In genomic region chr13:44024612-44025011, GRCm38 (mm10) we compare ENCODE assay signal across 19 mouse cellular contexts.
DNase-seq lines count a peak whose midpoint lies in the region; ATAC-seq lines count a peak whose summit lies in the region.
"Had no signal": no experiment of that assay in that cellular context is flagged by ENCODE, and none has a peak within 500 bp of the region (broad histone marks: within the 10 kb centered on the region; RNA-seq: fewer than 3 reads in every experiment).

No protein-coding gene starts in this region.

- H3K9ac ChIP-seq in heart, embryonic 11.5 days (ENCODE audit: low read depth, low read length): no peak overlapping the region
- no peak overlapping the region for H3K9ac ChIP-seq in kidney, embryonic 16.5 days (replicated peaks; ENCODE audit: low read length)
- H3K9ac ChIP-seq: limb, embryonic 12.5 days had no signal

- H3K36me3 ChIP-seq in heart, embryonic 10.5 days: no peaks in the 10 kb centered on the region
- H3K36me3 ChIP-seq in heart, embryonic 11.5 days (ENCODE audit: control insufficient read depth, insufficient read depth, low read length): no peaks in the 10 kb centered on the region
- no peaks in the 10 kb centered on the region for H3K36me3 ChIP-seq in kidney, embryonic 16.5 days (ENCODE audit: insufficient read depth, low read length)
- H3K36me3 ChIP-seq: embryonic facial prominence, embryonic 10.5 days; limb, embryonic 12.5 days had no signal

- ATAC-seq in heart, embryonic 11.5 days (replicated peaks; ENCODE audit: insufficient number of reproducible peaks, low FRiP score, low TSS enrichment): no peak
- ATAC-seq in kidney, embryonic 16.5 days (ENCODE audit: low FRiP score, low TSS enrichment): peak; percentile 56
- ATAC-seq: forebrain, embryonic 16.5 days; inflammation-experienced regulatory T-cells, adult 6 months had no signal

- no peak overlapping the region for H3K4me3 ChIP-seq in heart, embryonic 10.5 days
- no peak overlapping the region for H3K4me3 ChIP-seq in heart, embryonic 11.5 days (ENCODE audit: low read depth, low read length)
- no peak overlapping the region for H3K4me3 ChIP-seq in kidney, embryonic 16.5 days (ENCODE audit: low read length)
- H3K4me3 ChIP-seq: embryonic facial prominence, embryonic 10.5 days; erythroblast, embryonic 14.5 days; limb, embryonic 12.5 days; megakaryocyte, embryonic 14.5 days had no signal

- no peak overlapping the region for H3K4me2 ChIP-seq in heart, embryonic 11.5 days
- no peak overlapping the region for H3K4me2 ChIP-seq in kidney, embryonic 16.5 days (replicated peaks; ENCODE audit: low read depth, low read length)
- H3K4me2 ChIP-seq: limb, embryonic 12.5 days had no signal

- DNase-seq in heart, embryonic 10.5 days (ENCODE audit: low spot score): no peak
- DNase-seq in ovary, adult 18-20 months (ENCODE audit: low spot score): peak; percentile 6
- DNase-seq in ovary, postnatal 10 days (ENCODE audit: low spot score): no peak
- DNase-seq in cerebellum, postnatal 10 days: no peak
- DNase-seq in adrenal gland, adult 18-20 months (ENCODE audit: low spot score in 2 of 2): no peak
- DNase-seq: adrenal gland, adult 2 months; cerebellum, postnatal 25 days; gastrocnemius, postnatal 14 days; lung, adult 18-20 months; right cerebral cortex, postnatal 25 days; thymus, postnatal 4 days had no signal

- peaks cover 43% of the 10 kb centered on the region for H3K4me1 ChIP-seq in heart, embryonic 10.5 days
- H3K4me1 ChIP-seq in heart, embryonic 11.5 days (ENCODE audit: control insufficient read depth, insufficient read depth, low read length): peaks cover 21% of the 10 kb centered on the region
- peaks cover 38% of the 10 kb centered on the region for H3K4me1 ChIP-seq in kidney, embryonic 16.5 days (ENCODE audit: insufficient read depth, low read length)

- peak overlapping the region; percentile 1; the same call in 1 of the 2 replicates for H3K27ac ChIP-seq in heart, embryonic 10.5 days
- H3K27ac ChIP-seq in heart, embryonic 11.5 days (ENCODE audit: low read depth, low read length): no peak overlapping the region
- peak overlapping the region; percentile 62 for H3K27ac ChIP-seq in kidney, embryonic 16.5 days (ENCODE audit: low read length)
- H3K27ac ChIP-seq: embryonic facial prominence, embryonic 10.5 days; limb, embryonic 12.5 days had no signal

- 27% methylated on average over 3 of the region's 3 CpGs for WGBS in heart, embryonic 10.5 days
- WGBS in heart, embryonic 11.5 days (ENCODE audit: insufficient replicate concordance): 21% methylated on average over 3 of the region's 3 CpGs
- WGBS in kidney, embryonic 16.5 days: 17% methylated on average over 3 of the region's 3 CpGs

- H3K27me3 ChIP-seq in heart, embryonic 10.5 days (ENCODE audit: insufficient read depth, poor library complexity, severe bottlenecking): no peaks in the 10 kb centered on the region
- H3K27me3 ChIP-seq in heart, embryonic 11.5 days (ENCODE audit: control insufficient read depth, insufficient read depth, low read length): no peaks in the 10 kb centered on the region
- H3K27me3 ChIP-seq in kidney, embryonic 16.5 days (ENCODE audit: insufficient read depth, low read length): no peaks in the 10 kb centered on the region

- H3K9me3 ChIP-seq in heart, embryonic 10.5 days: no peaks in the 10 kb centered on the region
- H3K9me3 ChIP-seq in heart, embryonic 11.5 days (replicated peaks; ENCODE audit: control insufficient read depth, low read length): no peaks in the 10 kb centered on the region
- H3K9me3 ChIP-seq in kidney, embryonic 16.5 days (ENCODE audit: low read length): no peaks in the 10 kb centered on the region
- H3K9me3 ChIP-seq: embryonic facial prominence, embryonic 10.5 days; limb, embryonic 12.5 days had no signal
